Mouse (Mus musculus): ENCODE data around the gene Snrpn. TPM values are rescaled to one million over a fixed set of nuclear protein-coding genes. Genes with fewer than 3 reads are reported as not detected.

Gene Snrpn
- total and polyA plus RNA-seq, 3 experiments = 0.17 to 0.44 (median 0.27) TPM

GRCm38 (mm10) chr7:60007727-60008360 lies 132.2 kb downstream of the Snrpn start:
- H3K27ac ChIP-seq (ENCODE audit: insufficient read depth, low read depth) = no peak overlapping the region
- no peak overlapping the region for H3K4me2 ChIP-seq (ENCODE audit: insufficient read depth, low read depth, poor library complexity, severe bottlenecking)
- H3K9ac ChIP-seq (ENCODE audit: insufficient read depth, low read depth) = no peak overlapping the region
- in situ Hi-C loops (cut with MboI; ENCODE audit: low pct_ligation_motif_present, low pct_unique_long_range_greater_than_20kb, low sequenced_read_pairs) (no loop called here), dilution Hi-C loops (cut with MboI; ENCODE audit: extremely low pct_ligation_motif_present, extremely low pct_unique_long_range_greater_than_20kb, low sequenced_read_pairs) (no loop called here)
- no peak for DNase-seq (ENCODE audit: extremely low read depth)
- no peak overlapping the region for H3K4me3 ChIP-seq (replicated peaks in 1 of 3; ENCODE audit: low read depth in 2 of 3, low read length in 2 of 3, poor library complexity in 1 of 3)
- H3K9me3 ChIP-seq (replicated peaks; ENCODE audit: low read length) = peaks cover 19% of the 10 kb centered on the region
- TF ChIP-seq CHD1 (IDR thresholded peaks at IDR 0.05; ENCODE audit: low read depth, low read length) (no peak), RCOR1 (conservative IDR thresholded peaks at IDR 0.05; ENCODE audit: low read depth, low read length) (no peak), TCF12 (IDR thresholded peaks at IDR 0.05; ENCODE audit: low read depth, low read length) (no peak), SIN3A (IDR thresholded peaks at IDR 0.05; ENCODE audit: low read length) (no peak), CHD2 (IDR thresholded peaks at IDR 0.05; ENCODE audit: low read length) (no peak), RAD21 (IDR thresholded peaks at IDR 0.05; ENCODE audit: low read depth, low read length) (peak; percentile 33), ZNF384 (IDR thresholded peaks at IDR 0.05; ENCODE audit: low read depth, low read length) (peak; percentile 74), MEF2A (IDR thresholded peaks at IDR 0.05; ENCODE audit: borderline replicate concordance, low read depth, low read length) (no peak), TBP (conservative IDR thresholded peaks at IDR 0.05; ENCODE audit: low read depth, low read length) (no peak), ZMIZ1 (IDR thresholded peaks at IDR 0.05; ENCODE audit: low read depth, low read length) (no peak), USF2 (conservative IDR thresholded peaks at IDR 0.05; ENCODE audit: low read depth, low read length) (no peak), HCFC1 (IDR thresholded peaks at IDR 0.05; ENCODE audit: low read depth, low read length) (no peak), SMC3 (IDR thresholded peaks at IDR 0.05; ENCODE audit: low read depth, low read length) (no peak), CTCF (conservative IDR thresholded peaks at IDR 0.05 in 1 of 2, IDR thresholded peaks at IDR 0.05 in 1 of 2; ENCODE audit: low read depth in 2 of 2, low read length in 2 of 2) (peak in 1 of 2 experiments; percentile 14; a peak in 1 of 4 replicates), BHLHE40 (IDR thresholded peaks at IDR 0.05; ENCODE audit: low read depth, low read length) (no peak), MAZ (IDR thresholded peaks at IDR 0.05; ENCODE audit: low read depth, low read length) (no peak), ZKSCAN1 (IDR thresholded peaks at IDR 0.05; ENCODE audit: borderline replicate concordance, low read depth, low read length) (no peak), NRF1 (IDR thresholded peaks at IDR 0.05; ENCODE audit: low read depth, low read length) (no peak)
- H3K79me2 ChIP-seq (replicated peaks; ENCODE audit: control insufficient read depth, extremely low read depth, insufficient read depth, poor library complexity, severe bottlenecking) = no peaks in the 10 kb centered on the region
- no peaks in the 10 kb centered on the region for H3K27me3 ChIP-seq (replicated peaks)
- H3K4me1 ChIP-seq (ENCODE audit: control insufficient read depth in 1 of 2, insufficient read depth in 2 of 2) = peaks cover 0 to 2% of the 10 kb centered on the region in 2 experiments; a peak in 1 of 4 replicates
- no peaks in the 10 kb centered on the region for H3K36me3 ChIP-seq (replicated peaks in 1 of 2; ENCODE audit: control insufficient read depth in 1 of 2, insufficient read depth in 1 of 2, low read length in 1 of 2)

DNA sequence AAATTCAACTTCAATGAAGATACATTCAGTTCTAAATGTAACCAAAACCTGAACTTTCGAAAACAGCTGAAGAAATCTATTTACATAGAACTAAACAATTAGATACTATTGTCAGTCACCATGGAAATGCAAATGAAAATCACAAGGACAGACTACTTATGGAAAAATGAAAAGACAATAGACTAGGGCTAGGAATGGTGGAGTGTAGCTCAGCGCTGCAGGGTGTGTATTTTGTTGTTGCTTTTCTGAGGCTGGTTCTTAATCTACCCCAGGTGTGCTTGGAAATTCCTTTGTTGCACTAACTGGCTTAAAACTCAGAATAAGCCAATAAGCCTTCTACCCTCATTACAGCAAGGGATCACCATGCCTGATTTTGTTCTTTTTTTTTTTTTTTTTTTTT lies 133.8 kb downstream of the Snrpn start:
- dilution Hi-C loops (cut with MboI; ENCODE audit: extremely low pct_ligation_motif_present, extremely low pct_unique_long_range_greater_than_20kb, low sequenced_read_pairs) (no loop called here), in situ Hi-C loops (cut with MboI; ENCODE audit: low pct_ligation_motif_present, low pct_unique_long_range_greater_than_20kb, low sequenced_read_pairs) (no loop called here)
- no peak overlapping the region for H3K27ac ChIP-seq (ENCODE audit: insufficient read depth, low read depth)
- no peaks in the 10 kb centered on the region for H3K27me3 ChIP-seq (replicated peaks)
- no peak overlapping the region for H3K4me2 ChIP-seq (ENCODE audit: insufficient read depth, low read depth, poor library complexity, severe bottlenecking)
- TF ChIP-seq TBP (conservative IDR thresholded peaks at IDR 0.05; ENCODE audit: low read depth, low read length) (no peak), JUND (conservative IDR thresholded peaks at IDR 0.05; ENCODE audit: low read depth, low read length) (no peak)
- no peak overlapping the region for H3K9ac ChIP-seq (ENCODE audit: insufficient read depth, low read depth)
- peaks cover 19% of the 10 kb centered on the region for H3K9me3 ChIP-seq (replicated peaks; ENCODE audit: low read length)
- no peaks in the 10 kb centered on the region for H3K36me3 ChIP-seq (replicated peaks in 1 of 2; ENCODE audit: control insufficient read depth in 1 of 2, insufficient read depth in 1 of 2, low read length in 1 of 2)
- H3K4me3 ChIP-seq (replicated peaks in 1 of 3; ENCODE audit: low read depth in 2 of 3, low read length in 2 of 3, poor library complexity in 1 of 3) = no peak overlapping the region
- H3K4me1 ChIP-seq (ENCODE audit: control insufficient read depth in 1 of 2, insufficient read depth in 2 of 2) = no peaks in the 10 kb centered on the region
- H3K79me2 ChIP-seq (replicated peaks; ENCODE audit: control insufficient read depth, extremely low read depth, insufficient read depth, poor library complexity, severe bottlenecking) = no peaks in the 10 kb centered on the region
- no peak for DNase-seq (ENCODE audit: extremely low read depth)
